Mouse (Mus musculus): ENCODE measurements around the gene Gm12355.

DNA sequence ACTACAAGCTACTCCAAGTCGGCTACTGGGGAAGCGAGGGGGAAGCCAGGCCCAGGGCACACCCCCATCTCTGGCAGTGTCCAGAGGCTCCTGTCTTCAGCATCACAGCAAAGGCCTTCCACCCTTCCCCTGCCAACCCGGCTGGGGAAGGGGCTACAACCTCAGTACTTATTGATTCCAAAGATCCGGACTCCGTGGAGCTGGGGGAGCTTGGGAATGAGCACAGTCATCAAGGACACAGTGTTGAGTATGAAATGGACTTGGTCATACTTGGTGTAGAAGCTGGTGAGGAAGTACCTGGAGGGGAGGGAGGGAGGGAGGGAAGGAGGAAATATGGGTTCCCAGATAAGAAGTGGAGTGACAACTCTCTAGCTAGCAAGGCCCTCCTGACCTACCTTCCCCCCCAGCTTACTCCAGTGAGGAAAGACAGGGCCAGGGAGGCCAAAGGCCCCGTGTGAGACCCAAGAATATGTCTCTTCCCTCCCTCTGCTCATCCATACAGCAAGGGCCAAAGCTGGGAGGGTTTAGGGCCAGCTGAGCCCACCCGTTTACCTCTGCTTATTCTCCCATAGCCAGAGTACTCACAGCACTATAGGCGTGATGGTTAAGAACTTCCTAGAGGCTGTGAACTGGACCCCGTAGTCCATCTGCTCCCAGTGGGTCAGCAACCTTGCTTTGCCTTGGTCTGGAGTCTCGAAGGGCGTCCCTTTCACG, 42.8 kb downstream of the Gm12355 start:
- no peak for TF ChIP-seq CTCF (conservative IDR thresholded peaks at IDR 0.05 in 1 of 2, IDR thresholded peaks at IDR 0.05 in 1 of 2; ENCODE audit: low read depth in 2 of 2, low read length in 2 of 2)
- TF ChIP-seq POLR2A (IDR thresholded peaks at IDR 0.05; ENCODE audit: low read depth, low read length): no peak
- no peak for TF ChIP-seq RCOR1 (conservative IDR thresholded peaks at IDR 0.05; ENCODE audit: low read depth, low read length)
- no peak for TF ChIP-seq EP300 (IDR thresholded peaks at IDR 0.05; ENCODE audit: low read length)
- TF ChIP-seq HCFC1 (IDR thresholded peaks at IDR 0.05; ENCODE audit: low read depth, low read length): no peak
- no peak for TF ChIP-seq MAX (IDR thresholded peaks at IDR 0.05; ENCODE audit: low read length)
- no peak for TF ChIP-seq SIN3A (IDR thresholded peaks at IDR 0.05; ENCODE audit: low read length)
- no peak for TF ChIP-seq ELF1 (IDR thresholded peaks at IDR 0.05; ENCODE audit: low read depth, low read length)
- no peak for TF ChIP-seq USF2 (conservative IDR thresholded peaks at IDR 0.05; ENCODE audit: low read depth, low read length)
- TF ChIP-seq PAX5 (IDR thresholded peaks at IDR 0.05; ENCODE audit: low read length): no peak
- no peak for TF ChIP-seq TBP (conservative IDR thresholded peaks at IDR 0.05; ENCODE audit: low read depth, low read length)
- no peak for TF ChIP-seq UBTF (IDR thresholded peaks at IDR 0.05; ENCODE audit: low read depth, low read length)

Measured in CH12.LX (cell line).